Mouse (Mus musculus) gastrocnemius, postnatal 36 days (tissue): Measurements from ENCODE around the gene Cnr2. TPM values are rescaled to one million over a fixed set of nuclear protein-coding genes. Genes with fewer than 3 reads are reported as not detected.
A peak's percentile ranks its signal among the peaks of the same experiment; 100 is the strongest.

Experiments used
- DNase-seq, 2 experiments: peaks; one replicate each; pipeline ENCODE4 v3.0.0; 2022
- intact Hi-C: fragments of 180-260 bp; cut with DNase I; formaldehyde crosslinking; loops from one replicate; pipeline ENCODE4 v1.15.1; 2025
- total RNA-seq, 2 experiments: library from RNA; stranded (reverse); gene quantifications; 2 replicates each; pipeline ENCODE4 v1.2.3; 2021

The Cnr2 gene
- total RNA-seq, 2 experiments from 2014 or later: 0.07 to 0.08 TPM

- DNase-seq: no peak
- intact Hi-C loops: no loop called here
Observed at GRCm38 (mm10) chr4:135875546-135875945, 19.6 kb upstream of the Cnr2 start.

- intact Hi-C loops: no loop called here
- DNase-seq: peak; percentile 27 to 49
Observed at GRCm38 (mm10) chr4:135875991-135876582, 19.1 kb upstream of the Cnr2 start.

- intact Hi-C loops: loop anchor here (1.0 kb wide), 1 partner anchor 75 kb away; no protein-coding TSS in a partner anchor
- DNase-seq: peak; percentile 55 to 64
Observed at GRCm38 (mm10) chr4:135876583-135877020, 18.6 kb upstream of the Cnr2 start.

- intact Hi-C loops: loop anchor here (1.0 kb wide), 1 partner anchor 76 kb away; no protein-coding TSS in a partner anchor
- no peak for DNase-seq
Observed at GRCm38 (mm10) chr4:135877742-135878141, 17.5 kb upstream of the Cnr2 start.

GRCm38 (mm10) chr4:135879021-135879420 lies 16.2 kb upstream of the Cnr2 start:
- intact Hi-C loops: no loop called here
- no peak for DNase-seq

GRCm38 (mm10) chr4:135880018-135880417 lies 15.2 kb upstream of the Cnr2 start:
- intact Hi-C loops: no loop called here
- DNase-seq: no peak

GRCm38 (mm10) chr4:135880576-135880975 lies 14.6 kb upstream of the Cnr2 start:
- no peak for DNase-seq
- intact Hi-C loops: no loop called here

GRCm38 (mm10) chr4:135882023-135882422 lies 13.2 kb upstream of the Cnr2 start:
- intact Hi-C loops: no loop called here

GRCm38 (mm10) chr4:135883401-135883851 lies 11.8 kb upstream of the Cnr2 start:
- DNase-seq: no peak
- intact Hi-C loops: no loop called here

More at GRCm38 (mm10) chr4:135882023-135882422, 13.2 kb upstream of the Cnr2 start:
- DNase-seq: no peak

- DNase-seq: no peak
- intact Hi-C loops: no loop called here
Observed at GRCm38 (mm10) chr4:135883881-135884516, 11.2 kb upstream of the Cnr2 start.

- DNase-seq: no peak
- intact Hi-C loops: no loop called here
Observed at GRCm38 (mm10) chr4:135884531-135884930, 10.7 kb upstream of the Cnr2 start.

GRCm38 (mm10) chr4:135885676-135886075 lies 9.5 kb upstream of the Cnr2 start:
- intact Hi-C loops: loop anchor here (5.0 kb wide), 1 partner anchor 47 kb away; no protein-coding TSS in a partner anchor
- no peak for DNase-seq

- no peak for DNase-seq
- intact Hi-C loops: loop anchor here (5.0 kb wide), 1 partner anchor 46 kb away; no protein-coding TSS in a partner anchor
Observed at GRCm38 (mm10) chr4:135886184-135886583, 9.0 kb upstream of the Cnr2 start.

GRCm38 (mm10) chr4:135888448-135889057 lies 6.6 kb upstream of the Cnr2 start:
- intact Hi-C loops: loop anchor here (5.0 kb wide), 1 partner anchor 44 kb away; no protein-coding TSS in a partner anchor
- no peak for DNase-seq

- DNase-seq: peak in 1 of 2 experiments; percentile 1
- intact Hi-C loops: loop anchor here (5.0 kb wide), 1 partner anchor 43 kb away; no protein-coding TSS in a partner anchor
Observed at GRCm38 (mm10) chr4:135889146-135889883, 5.9 kb upstream of the Cnr2 start.

- intact Hi-C loops: loop anchor here (5.0 kb wide), 1 partner anchor 42 kb away; no protein-coding TSS in a partner anchor
Observed at GRCm38 (mm10) chr4:135889884-135890283, 5.3 kb upstream of the Cnr2 start.

GRCm38 (mm10) chr4:135891539-135891938 lies 3.7 kb upstream of the Cnr2 start:
- intact Hi-C loops: no loop called here
- no peak for DNase-seq

More at GRCm38 (mm10) chr4:135889884-135890283, 5.3 kb upstream of the Cnr2 start:
- peak; percentile 53 to 70 for DNase-seq

GRCm38 (mm10) chr4:135892884-135893283 lies 2.3 kb upstream of the Cnr2 start:
- no peak for DNase-seq
- intact Hi-C loops: no loop called here

- DNase-seq: no peak
- intact Hi-C loops: no loop called here
Observed at GRCm38 (mm10) chr4:135896157-135896556, 963 bp downstream of the Cnr2 start.

GRCm38 (mm10) chr4:135898380-135899049 lies 3.3 kb downstream of the Cnr2 start:
- intact Hi-C loops: no loop called here
- no peak for DNase-seq
